Mouse (Mus musculus): Measurements from ENCODE around the gene Ank2.

The Ank2 gene

GRCm38 (mm10) chr3:127485174-127485573 lies 14.0 kb downstream of the Ank2 start:
- no peak for DNase-seq (ENCODE audit: extremely low read depth, low read depth)

GRCm38 (mm10) chr3:127481658-127482057 lies 17.5 kb downstream of the Ank2 start:
- no peak for DNase-seq (ENCODE audit: extremely low read depth, low read depth)

- peak; percentile 75 for DNase-seq (ENCODE audit: extremely low read depth, low read depth)
These were observed 18.8 kb downstream of the Ank2 start for GRCm38 (mm10) chr3:127480369-127480768.

- DNase-seq (ENCODE audit: extremely low read depth, low read depth), result no peak
These were observed 25.0 kb downstream of the Ank2 start for GRCm38 (mm10) chr3:127474115-127474514.

GRCm38 (mm10) chr3:127469164-127469752 lies 29.9 kb downstream of the Ank2 start:
- peak; percentile 75 for DNase-seq (ENCODE audit: extremely low read depth, low read depth)

- DNase-seq (ENCODE audit: extremely low read depth, low read depth), result peak; percentile 73
These were observed 30.6 kb downstream of the Ank2 start for GRCm38 (mm10) chr3:127468569-127468968.

GRCm38 (mm10) chr3:127463816-127464480 lies 35.2 kb downstream of the Ank2 start:
- DNase-seq (ENCODE audit: extremely low read depth, low read depth), result no peak

GRCm38 (mm10) chr3:127463165-127463564 lies 36.0 kb downstream of the Ank2 start:
- DNase-seq (ENCODE audit: extremely low read depth, low read depth), result no peak

GRCm38 (mm10) chr3:127462413-127462812 lies 36.7 kb downstream of the Ank2 start:
- no peak for DNase-seq (ENCODE audit: extremely low read depth, low read depth)

GRCm38 (mm10) chr3:127460891-127461437 lies 38.2 kb downstream of the Ank2 start:
- no peak for DNase-seq (ENCODE audit: extremely low read depth, low read depth)

- DNase-seq (ENCODE audit: extremely low read depth, low read depth), result no peak
These were observed 39.3 kb downstream of the Ank2 start for GRCm38 (mm10) chr3:127459858-127460257.

- no peak for DNase-seq (ENCODE audit: extremely low read depth, low read depth)
These were observed 40.2 kb downstream of the Ank2 start for GRCm38 (mm10) chr3:127458925-127459324.

- no peak for DNase-seq (ENCODE audit: extremely low read depth, low read depth)
These were observed 40.7 kb downstream of the Ank2 start for GRCm38 (mm10) chr3:127458420-127458798.

GRCm38 (mm10) chr3:127457761-127458419 lies 41.3 kb downstream of the Ank2 start:
- DNase-seq (ENCODE audit: extremely low read depth, low read depth), result peak; percentile 47

- no peak for DNase-seq (ENCODE audit: extremely low read depth, low read depth)
These were observed 45.4 kb downstream of the Ank2 start for GRCm38 (mm10) chr3:127453738-127454137.

GRCm38 (mm10) chr3:127453254-127453653 lies 45.9 kb downstream of the Ank2 start:
- DNase-seq (ENCODE audit: extremely low read depth, low read depth), result no peak

- DNase-seq (ENCODE audit: extremely low read depth, low read depth), result no peak
These were observed 46.9 kb downstream of the Ank2 start for GRCm38 (mm10) chr3:127452233-127452632.

- DNase-seq (ENCODE audit: extremely low read depth, low read depth), result no peak
These were observed 47.4 kb downstream of the Ank2 start for GRCm38 (mm10) chr3:127451741-127452140.

- no peak for DNase-seq (ENCODE audit: extremely low read depth, low read depth)
These were observed 48.1 kb downstream of the Ank2 start for GRCm38 (mm10) chr3:127451070-127451469.

GRCm38 (mm10) chr3:127446173-127446572 lies 53.0 kb downstream of the Ank2 start:
- peak; percentile 74 for DNase-seq (ENCODE audit: extremely low read depth, low read depth)

GRCm38 (mm10) chr3:127433291-127433690 lies 65.9 kb downstream of the Ank2 start:
- no peak for DNase-seq (ENCODE audit: extremely low read depth, low read depth)

- no peak for DNase-seq (ENCODE audit: extremely low read depth, low read depth)
These were observed 69.3 kb downstream of the Ank2 start for GRCm38 (mm10) chr3:127429866-127430265.

Data from MEL-GATA-1-ER (cell line).